Mouse (Mus musculus): ENCODE results near the gene Apbb1. TPM values are rescaled to one million over a fixed set of nuclear protein-coding genes. Genes with fewer than 3 reads are reported as not detected.

Apbb1 gene
- polyA plus RNA-seq, 1 experiment from 2014 or later, result 220 TPM

DNA sequence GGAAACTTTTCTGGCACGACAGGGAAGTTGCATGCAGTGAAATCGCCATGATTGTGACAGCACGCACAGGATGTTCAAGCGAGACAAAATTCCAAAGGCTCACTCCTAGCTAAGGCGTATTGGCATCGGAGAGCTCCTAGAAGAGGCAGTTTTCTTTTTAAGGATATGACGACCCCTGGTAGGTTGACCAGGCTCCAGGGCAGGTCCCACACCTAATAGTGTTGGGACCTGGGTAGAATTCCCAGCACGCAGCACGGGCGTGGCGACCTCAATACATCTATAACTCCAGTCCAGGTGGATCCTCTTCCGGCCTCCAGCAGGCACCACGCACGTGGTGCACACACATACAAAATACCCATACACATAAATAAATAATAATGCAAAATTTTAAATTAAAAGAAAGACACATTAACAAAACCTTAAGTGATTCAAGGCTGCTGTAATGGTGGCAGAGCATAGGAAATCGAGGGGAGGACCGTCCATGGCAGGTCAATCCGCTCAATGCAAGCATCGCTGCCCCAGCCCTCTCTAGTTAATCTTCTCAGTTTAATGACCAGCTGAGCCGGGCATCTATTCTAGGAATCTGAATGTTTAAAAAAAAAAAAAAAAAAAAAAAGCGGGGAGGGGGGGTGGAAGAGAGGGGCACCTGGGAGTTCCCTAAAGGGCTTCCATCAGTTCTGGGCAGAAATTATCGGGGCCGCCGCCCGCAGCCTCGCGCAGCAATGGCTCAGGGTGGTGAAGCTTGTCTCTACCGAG lies 27.8 kb downstream of the Apbb1 start:
- no peaks in the 10 kb centered on the region for H3K9me3 ChIP-seq (ENCODE audit: control insufficient read depth, low read length)
- H3K27ac ChIP-seq (ENCODE audit: low read depth, low read length), result peak overlapping the region; percentile 74
- peak; percentile 39 for ATAC-seq (ENCODE audit: low read depth)
- peak overlapping the region; percentile 89 for H3K4me2 ChIP-seq (ENCODE audit: low read depth, low read length)
- 21% methylated on average over 27 of the region's 27 CpGs for WGBS
- H3K36me3 ChIP-seq (ENCODE audit: control insufficient read depth, insufficient read depth, low read length), result peaks cover 13% of the 10 kb centered on the region
- H3K27me3 ChIP-seq (ENCODE audit: control insufficient read depth, insufficient read depth, low read length), result no peaks in the 10 kb centered on the region
- H3K9ac ChIP-seq (replicated peaks; ENCODE audit: low read depth, low read length), result peak overlapping the region; percentile 70
- H3K4me1 ChIP-seq (ENCODE audit: control insufficient read depth, insufficient read depth, low read length), result peaks cover 13% of the 10 kb centered on the region; the same call in 1 of the 2 replicates
- peak overlapping the region; percentile 64 for H3K4me3 ChIP-seq (ENCODE audit: low read depth, low read length)

DNA sequence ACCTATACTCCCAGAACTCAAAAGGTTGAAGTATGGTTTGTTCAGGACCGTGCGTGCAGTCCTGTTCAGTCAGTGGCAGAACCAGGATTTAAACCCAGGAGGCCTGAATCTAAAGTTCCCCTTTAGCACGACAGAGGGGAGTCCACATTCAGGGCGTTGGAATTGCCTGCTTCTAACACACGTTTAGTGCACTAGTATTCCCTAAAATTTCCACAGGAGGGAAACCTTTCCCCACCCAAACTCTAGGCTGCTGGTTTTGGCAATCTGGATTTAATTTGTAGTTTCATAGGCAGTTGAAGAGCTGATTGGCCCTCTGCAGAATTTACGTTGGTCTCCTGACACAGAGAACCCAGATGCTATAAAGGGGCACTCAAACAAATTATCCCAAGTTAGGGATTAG lies 32.4 kb downstream of the Apbb1 start:
- Histone ChIP-seq H3K36me3 (ENCODE audit: control insufficient read depth, insufficient read depth, low read length) (no peaks in the 10 kb centered on the region), H3K4me1 (ENCODE audit: control insufficient read depth, insufficient read depth, low read length) (no peaks in the 10 kb centered on the region), H3K9ac (replicated peaks; ENCODE audit: low read depth, low read length) (no peak overlapping the region), H3K27me3 (ENCODE audit: control insufficient read depth, insufficient read depth, low read length) (no peaks in the 10 kb centered on the region), H3K27ac (ENCODE audit: low read depth, low read length) (no peak overlapping the region), H3K4me3 (ENCODE audit: low read depth, low read length) (no peak overlapping the region), H3K9me3 (ENCODE audit: control insufficient read depth, low read length) (no peaks in the 10 kb centered on the region), H3K4me2 (ENCODE audit: low read depth, low read length) (no peak overlapping the region)
- ATAC-seq (ENCODE audit: low read depth), result no peak
- WGBS, result 52% methylated on average over 6 of the region's 6 CpGs

DNA sequence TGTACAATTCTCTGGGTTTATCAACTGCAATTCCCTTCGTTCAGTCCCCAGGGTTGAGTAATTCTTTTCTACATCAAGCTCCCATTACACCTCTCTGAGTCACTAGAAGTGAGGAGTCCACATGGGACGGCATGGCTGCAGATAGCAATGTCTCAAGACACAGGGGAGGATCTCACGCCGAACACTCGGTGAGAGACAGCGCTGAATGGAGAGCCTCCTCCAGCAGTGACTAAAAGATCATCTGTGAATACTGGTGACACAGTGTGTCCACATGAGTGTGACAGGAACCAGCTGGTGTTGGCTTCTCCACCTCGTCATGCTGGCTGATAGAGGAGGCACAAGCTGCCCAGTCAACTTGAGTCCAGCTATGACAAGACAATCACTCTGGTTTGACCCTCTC lies 33.5 kb downstream of the Apbb1 start:
- 88% methylated on average over 7 of the region's 7 CpGs for WGBS
- no peaks in the 10 kb centered on the region for H3K4me1 ChIP-seq (ENCODE audit: control insufficient read depth, insufficient read depth, low read length)
- H3K9me3 ChIP-seq (ENCODE audit: control insufficient read depth, low read length), result no peaks in the 10 kb centered on the region
- H3K36me3 ChIP-seq (ENCODE audit: control insufficient read depth, insufficient read depth, low read length), result no peaks in the 10 kb centered on the region
- no peak overlapping the region for H3K4me2 ChIP-seq (ENCODE audit: low read depth, low read length)
- ATAC-seq (ENCODE audit: low read depth), result no peak
- H3K27me3 ChIP-seq (ENCODE audit: control insufficient read depth, insufficient read depth, low read length), result no peaks in the 10 kb centered on the region
- H3K9ac ChIP-seq (replicated peaks; ENCODE audit: low read depth, low read length), result no peak overlapping the region
- no peak overlapping the region for H3K4me3 ChIP-seq (ENCODE audit: low read depth, low read length)
- H3K27ac ChIP-seq (ENCODE audit: low read depth, low read length), result no peak overlapping the region

DNA sequence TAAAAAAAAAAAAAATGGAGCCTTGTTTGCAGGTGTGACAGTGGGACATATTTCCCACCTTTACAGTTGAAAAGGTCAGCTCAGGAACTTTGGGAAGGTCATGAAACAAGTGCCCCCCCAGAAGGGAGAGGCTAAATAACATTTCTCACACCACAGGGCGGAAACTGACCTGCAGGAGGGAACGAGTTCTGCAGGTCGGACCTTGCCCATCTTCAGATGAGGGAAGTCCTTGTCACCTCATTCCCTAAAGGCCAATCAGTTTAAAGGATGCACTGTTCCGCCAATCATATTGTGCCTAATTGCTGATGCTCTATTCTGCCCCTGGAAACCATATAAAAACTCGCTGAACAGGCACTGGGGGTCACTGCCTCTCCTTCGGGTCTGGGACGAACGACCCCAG lies 35.5 kb downstream of the Apbb1 start:
- H3K27me3 ChIP-seq (ENCODE audit: control insufficient read depth, insufficient read depth, low read length), result no peaks in the 10 kb centered on the region
- no peak for ATAC-seq (ENCODE audit: low read depth)
- H3K9ac ChIP-seq (replicated peaks; ENCODE audit: low read depth, low read length), result no peak overlapping the region
- no peak overlapping the region for H3K4me3 ChIP-seq (ENCODE audit: low read depth, low read length)
- 65% methylated on average over 8 of the region's 8 CpGs for WGBS
- H3K9me3 ChIP-seq (ENCODE audit: control insufficient read depth, low read length), result no peaks in the 10 kb centered on the region
- H3K4me2 ChIP-seq (ENCODE audit: low read depth, low read length), result no peak overlapping the region
- H3K4me1 ChIP-seq (ENCODE audit: control insufficient read depth, insufficient read depth, low read length), result no peaks in the 10 kb centered on the region
- no peak overlapping the region for H3K27ac ChIP-seq (ENCODE audit: low read depth, low read length)
- H3K36me3 ChIP-seq (ENCODE audit: control insufficient read depth, insufficient read depth, low read length), result no peaks in the 10 kb centered on the region

DNA sequence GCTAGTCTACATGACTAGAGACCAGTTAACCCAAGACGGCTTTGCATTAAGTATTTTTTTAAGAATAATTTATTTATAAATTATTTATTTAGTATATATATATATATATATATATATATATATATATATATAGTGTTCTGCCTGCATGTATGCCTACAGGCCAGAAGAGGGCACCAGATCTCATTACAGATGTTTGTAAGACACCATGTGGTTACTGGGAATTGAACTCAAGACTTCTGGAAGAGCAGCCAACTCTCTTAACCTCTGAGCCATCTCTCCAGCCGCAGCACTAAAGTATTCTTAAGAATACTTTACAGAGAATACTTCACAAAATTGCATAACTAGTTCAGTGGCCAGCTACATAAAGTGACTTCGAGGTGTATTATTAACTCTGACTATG lies 47.3 kb downstream of the Apbb1 start:
- Histone ChIP-seq H3K9me3 (ENCODE audit: control insufficient read depth, low read length) (no peaks in the 10 kb centered on the region), H3K27me3 (ENCODE audit: control insufficient read depth, insufficient read depth, low read length) (no peaks in the 10 kb centered on the region), H3K4me2 (ENCODE audit: low read depth, low read length) (no peak overlapping the region), H3K4me1 (ENCODE audit: control insufficient read depth, insufficient read depth, low read length) (no peaks in the 10 kb centered on the region), H3K36me3 (ENCODE audit: control insufficient read depth, insufficient read depth, low read length) (no peaks in the 10 kb centered on the region), H3K27ac (ENCODE audit: low read depth, low read length) (no peak overlapping the region), H3K9ac (replicated peaks; ENCODE audit: low read depth, low read length) (no peak overlapping the region), H3K4me3 (ENCODE audit: low read depth, low read length) (no peak overlapping the region)
- 83% methylated on average over 3 of the region's 3 CpGs for WGBS
- ATAC-seq (ENCODE audit: low read depth), result 0 out of 2 replicates have a peak, but pooled peaks have one; percentile 21

DNA sequence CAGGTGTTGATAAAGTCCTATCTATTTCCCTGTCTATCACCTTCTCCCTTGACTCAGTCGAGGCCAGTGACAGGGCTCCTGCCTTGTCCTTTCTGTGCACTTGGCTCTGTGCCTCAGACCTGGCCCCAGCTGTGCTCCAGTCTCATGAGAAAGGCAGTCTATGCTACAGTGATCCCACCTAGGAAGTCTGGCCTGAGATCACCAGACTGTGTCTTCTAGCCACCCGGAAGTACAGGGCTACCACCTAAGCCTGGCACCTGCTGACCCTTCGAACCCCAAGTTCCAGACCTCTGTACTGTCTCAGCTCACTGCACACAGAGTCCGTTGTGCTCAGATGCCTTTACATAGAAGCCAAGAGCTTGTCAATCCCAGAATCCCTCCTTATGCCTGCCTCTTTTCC lies 53.4 kb downstream of the Apbb1 start:
- H3K36me3 ChIP-seq (ENCODE audit: control insufficient read depth, insufficient read depth, low read length), result no peaks in the 10 kb centered on the region
- no peak overlapping the region for H3K9ac ChIP-seq (replicated peaks; ENCODE audit: low read depth, low read length)
- H3K9me3 ChIP-seq (ENCODE audit: control insufficient read depth, low read length), result no peaks in the 10 kb centered on the region
- no peak overlapping the region for H3K4me2 ChIP-seq (ENCODE audit: low read depth, low read length)
- H3K4me3 ChIP-seq (ENCODE audit: low read depth, low read length), result no peak overlapping the region
- no peaks in the 10 kb centered on the region for H3K27me3 ChIP-seq (ENCODE audit: control insufficient read depth, insufficient read depth, low read length)
- no peaks in the 10 kb centered on the region for H3K4me1 ChIP-seq (ENCODE audit: control insufficient read depth, insufficient read depth, low read length)
- 79% methylated on average over 4 of the region's 4 CpGs for WGBS
- ATAC-seq (ENCODE audit: low read depth), result peak; percentile 32; the same call in 1 of the 2 replicates
- no peak overlapping the region for H3K27ac ChIP-seq (ENCODE audit: low read depth, low read length)

DNA sequence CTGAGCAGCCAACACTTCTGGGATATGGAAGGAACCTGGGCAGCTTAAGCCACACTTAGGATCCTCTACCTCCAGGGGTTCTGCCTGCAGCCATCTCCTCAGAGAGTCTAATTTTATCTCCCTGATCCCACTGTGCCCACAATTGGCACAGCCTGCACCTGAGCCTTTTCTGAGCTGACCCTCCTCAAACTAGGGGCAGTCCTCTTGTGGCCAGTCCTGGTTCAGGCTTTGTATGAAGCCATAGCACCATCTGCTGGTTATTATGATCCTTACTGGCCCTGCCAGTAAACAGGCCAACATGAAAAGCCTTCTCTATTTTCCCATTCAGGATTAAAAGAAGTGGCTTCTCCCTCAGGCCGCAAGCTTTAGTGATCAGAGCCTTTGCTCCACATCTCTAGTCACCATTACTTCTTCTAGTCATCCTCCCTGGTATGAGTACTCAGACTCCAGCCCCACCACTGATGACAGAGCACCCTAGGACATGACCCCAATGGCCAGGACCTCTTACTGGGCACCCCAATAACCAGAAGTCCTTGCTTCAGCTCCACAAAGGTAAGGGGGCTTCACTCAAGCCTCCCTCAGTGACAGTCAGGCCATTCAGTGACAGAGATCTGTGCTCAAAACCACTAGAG lies 54.0 kb downstream of the Apbb1 start:
- Histone ChIP-seq H3K4me2 (ENCODE audit: low read depth, low read length) (no peak overlapping the region), H3K9me3 (ENCODE audit: control insufficient read depth, low read length) (no peaks in the 10 kb centered on the region), H3K9ac (replicated peaks; ENCODE audit: low read depth, low read length) (no peak overlapping the region), H3K4me3 (ENCODE audit: low read depth, low read length) (no peak overlapping the region), H3K27ac (ENCODE audit: low read depth, low read length) (no peak overlapping the region), H3K4me1 (ENCODE audit: control insufficient read depth, insufficient read depth, low read length) (no peaks in the 10 kb centered on the region), H3K27me3 (ENCODE audit: control insufficient read depth, insufficient read depth, low read length) (no peaks in the 10 kb centered on the region), H3K36me3 (ENCODE audit: control insufficient read depth, insufficient read depth, low read length) (no peaks in the 10 kb centered on the region)
- 69% methylated on average over 1 of the region's 1 CpGs for WGBS
- ATAC-seq (ENCODE audit: low read depth), result peak; percentile 85

DNA sequence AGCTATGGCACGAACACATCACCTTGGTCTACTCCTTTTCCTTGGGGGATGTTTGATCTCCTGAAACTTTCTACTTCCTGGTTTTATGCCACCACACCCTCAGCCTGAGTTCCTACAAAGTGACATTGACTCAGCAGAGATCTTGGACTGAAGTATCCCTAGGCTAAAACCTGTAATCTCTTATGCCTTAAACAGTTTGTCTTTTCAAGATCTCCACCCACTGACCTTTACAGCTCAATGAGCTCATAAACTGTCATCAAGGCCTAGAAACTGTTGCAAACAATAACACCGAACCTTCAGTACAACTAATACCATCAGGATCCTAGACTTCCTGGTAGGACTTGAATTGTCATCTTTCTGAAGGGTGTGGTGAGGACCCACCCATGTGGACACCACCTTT lies 57.2 kb downstream of the Apbb1 start:
- no peaks in the 10 kb centered on the region for H3K27me3 ChIP-seq (ENCODE audit: control insufficient read depth, insufficient read depth, low read length)
- no peak overlapping the region for H3K9ac ChIP-seq (replicated peaks; ENCODE audit: low read depth, low read length)
- no peak overlapping the region for H3K27ac ChIP-seq (ENCODE audit: low read depth, low read length)
- H3K4me1 ChIP-seq (ENCODE audit: control insufficient read depth, insufficient read depth, low read length), result no peaks in the 10 kb centered on the region
- 76% methylated on average over 2 of the region's 2 CpGs for WGBS
- H3K4me3 ChIP-seq (ENCODE audit: low read depth, low read length), result no peak overlapping the region
- H3K4me2 ChIP-seq (ENCODE audit: low read depth, low read length), result no peak overlapping the region
- no peaks in the 10 kb centered on the region for H3K9me3 ChIP-seq (ENCODE audit: control insufficient read depth, low read length)
- no peak for ATAC-seq (ENCODE audit: low read depth)
- H3K36me3 ChIP-seq (ENCODE audit: control insufficient read depth, insufficient read depth, low read length), result no peaks in the 10 kb centered on the region

DNA sequence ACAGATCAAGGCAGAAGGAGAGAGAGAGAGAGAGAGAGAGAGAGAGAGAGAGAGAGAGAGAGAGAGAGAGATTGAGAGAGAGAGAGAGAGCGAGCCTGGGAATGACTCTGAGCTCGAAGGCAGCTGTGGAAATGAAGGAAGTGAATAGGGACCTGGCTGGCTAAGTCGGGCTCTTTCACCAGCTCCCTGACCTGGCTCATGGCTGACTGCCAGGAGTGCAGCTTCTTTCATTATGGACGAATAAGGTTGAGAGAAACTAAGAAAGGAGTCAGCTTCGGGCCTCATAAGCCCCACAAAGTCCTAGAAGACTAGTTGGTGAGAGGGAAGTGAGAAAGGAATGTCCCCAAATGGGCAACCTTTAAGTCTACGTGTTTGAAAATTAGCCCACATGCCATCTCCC lies 61.3 kb downstream of the Apbb1 start:
- 39% methylated on average over 6 of the region's 6 CpGs for WGBS
- H3K36me3 ChIP-seq (ENCODE audit: control insufficient read depth, insufficient read depth, low read length), result no peaks in the 10 kb centered on the region
- ATAC-seq (ENCODE audit: low read depth), result no peak
- H3K4me3 ChIP-seq (ENCODE audit: low read depth, low read length), result no peak overlapping the region
- no peaks in the 10 kb centered on the region for H3K4me1 ChIP-seq (ENCODE audit: control insufficient read depth, insufficient read depth, low read length)
- H3K9ac ChIP-seq (replicated peaks; ENCODE audit: low read depth, low read length), result no peak overlapping the region
- no peaks in the 10 kb centered on the region for H3K27me3 ChIP-seq (ENCODE audit: control insufficient read depth, insufficient read depth, low read length)
- no peaks in the 10 kb centered on the region for H3K9me3 ChIP-seq (ENCODE audit: control insufficient read depth, low read length)
- H3K27ac ChIP-seq (ENCODE audit: low read depth, low read length), result no peak overlapping the region
- H3K4me2 ChIP-seq (ENCODE audit: low read depth, low read length), result no peak overlapping the region

All from neural tube, embryonic 14.5 days (tissue).